Mouse (Mus musculus) spleen, postnatal 4 days (tissue): ENCODE results near the gene Rims4.

Experiments
- DNase-seq, 2 experiments: peaks; one replicate each; pipeline ENCODE4 v3.0.0; 2022; ENCODE audit warnings: low spot score in 2 of 2

Rims4 gene

DNA sequence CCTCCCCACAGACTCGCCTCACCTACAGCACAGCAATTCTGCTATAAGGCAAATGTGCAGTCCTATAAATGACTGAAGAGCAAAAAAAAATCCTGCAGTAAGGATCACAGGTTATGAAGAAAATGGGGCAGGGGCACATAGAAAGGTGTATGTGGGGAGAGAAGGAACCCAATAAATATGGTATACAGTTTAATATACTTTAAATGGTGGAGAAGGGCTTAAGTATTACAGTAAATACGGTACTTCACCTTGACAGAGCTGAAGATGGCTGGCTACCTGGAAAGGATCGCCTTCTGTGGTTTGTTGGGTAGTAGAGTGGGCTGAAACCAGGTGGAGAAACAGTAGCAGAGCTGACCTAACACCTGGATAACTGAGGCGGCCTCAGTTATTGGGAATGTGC lies 47.2 kb downstream of the Rims4 start:
- DNase-seq = no peak

DNA sequence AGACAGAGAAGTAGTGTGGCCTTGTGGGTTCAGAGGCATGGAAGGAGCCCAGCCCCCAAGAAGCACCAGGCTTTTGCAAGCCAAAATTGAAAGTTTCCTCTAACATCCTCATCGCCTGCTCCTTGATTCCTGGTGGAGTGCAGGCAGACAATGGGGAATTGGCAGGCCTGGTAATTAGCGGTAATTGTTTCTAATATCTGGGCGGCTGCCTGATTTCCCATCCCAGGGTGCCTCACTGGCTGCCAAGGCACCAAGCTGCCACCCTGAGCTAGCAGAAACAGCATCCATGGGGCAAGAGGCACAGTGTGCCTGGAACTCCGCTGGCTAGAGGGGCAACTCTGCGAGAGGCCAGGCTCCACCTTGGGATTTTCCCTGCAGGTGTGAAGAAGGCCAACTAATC lies 48.7 kb downstream of the Rims4 start:
- no peak for DNase-seq

DNA sequence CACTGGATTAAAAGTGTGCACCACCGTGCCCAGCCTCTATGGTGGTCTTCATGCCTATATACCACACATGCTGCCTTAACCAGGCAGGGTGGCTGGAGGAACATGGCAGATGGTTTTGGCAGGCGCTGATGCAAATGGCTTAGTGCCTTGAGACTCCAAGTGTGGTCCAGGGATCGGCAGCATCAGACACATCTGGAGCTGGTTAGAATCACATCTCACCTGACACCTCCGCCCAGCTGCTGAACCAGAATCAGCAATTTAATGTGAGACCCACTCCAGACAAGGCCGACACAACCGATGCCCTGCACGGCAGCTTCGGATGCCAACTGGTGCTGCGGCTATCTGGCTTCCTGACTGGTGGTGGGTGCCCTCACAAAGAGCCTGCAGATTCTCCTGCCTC lies 52.4 kb downstream of the Rims4 start:
- no peak for DNase-seq

DNA sequence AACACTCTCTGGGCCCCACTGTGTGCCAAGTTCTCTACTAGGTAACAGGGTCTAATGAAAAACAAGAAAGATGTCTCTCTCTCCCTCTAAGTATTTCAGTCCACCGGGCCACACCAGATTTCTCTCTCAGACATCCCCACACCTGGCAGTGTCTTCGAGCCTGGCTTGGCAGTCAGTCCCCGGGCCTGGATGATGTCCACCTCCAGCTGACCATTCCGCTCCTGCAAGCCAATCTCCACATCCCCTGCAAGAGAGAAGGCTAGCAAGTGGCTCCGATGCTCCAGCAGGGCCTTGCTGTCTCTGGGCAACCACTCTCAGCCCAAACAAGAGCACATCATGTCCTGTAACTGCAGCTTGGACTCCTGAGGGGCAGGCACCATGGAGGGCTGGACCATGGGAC lies 53.2 kb downstream of the Rims4 start:
- no peak for DNase-seq

DNA sequence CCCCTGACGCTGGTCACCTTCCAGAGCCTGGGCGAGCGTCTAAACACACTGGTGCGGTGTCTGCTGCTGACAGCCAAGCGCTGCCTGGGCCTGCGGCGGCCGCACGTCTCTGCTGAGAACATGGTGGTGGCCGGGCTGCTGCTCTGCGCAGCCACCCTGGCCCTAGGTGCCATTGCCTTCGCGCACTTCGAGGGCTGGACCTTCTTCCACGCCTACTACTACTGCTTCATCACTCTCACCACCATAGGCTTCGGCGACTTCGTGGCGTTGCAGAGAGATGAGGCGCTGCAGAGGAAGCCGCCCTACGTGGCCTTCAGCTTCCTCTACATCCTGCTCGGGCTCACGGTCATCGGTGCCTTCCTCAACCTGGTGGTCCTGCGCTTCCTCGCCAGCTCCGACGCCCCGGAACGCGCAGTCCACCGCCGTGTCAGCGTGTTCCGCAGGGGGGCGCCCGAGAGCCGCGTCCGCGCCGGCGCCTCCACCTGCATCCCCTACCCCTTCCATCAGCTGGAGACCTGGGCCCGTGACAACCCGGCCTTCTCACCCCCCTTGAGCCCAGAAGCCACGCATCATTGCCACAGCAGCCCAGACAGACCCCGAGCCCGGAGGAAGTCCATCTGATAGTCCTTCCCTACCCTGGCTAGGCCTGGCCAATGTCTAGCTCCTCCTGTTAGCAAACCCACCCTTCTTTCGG lies 60.1 kb downstream of the Rims4 start:
- peak in 1 of 2 experiments; percentile 79 for DNase-seq

DNA sequence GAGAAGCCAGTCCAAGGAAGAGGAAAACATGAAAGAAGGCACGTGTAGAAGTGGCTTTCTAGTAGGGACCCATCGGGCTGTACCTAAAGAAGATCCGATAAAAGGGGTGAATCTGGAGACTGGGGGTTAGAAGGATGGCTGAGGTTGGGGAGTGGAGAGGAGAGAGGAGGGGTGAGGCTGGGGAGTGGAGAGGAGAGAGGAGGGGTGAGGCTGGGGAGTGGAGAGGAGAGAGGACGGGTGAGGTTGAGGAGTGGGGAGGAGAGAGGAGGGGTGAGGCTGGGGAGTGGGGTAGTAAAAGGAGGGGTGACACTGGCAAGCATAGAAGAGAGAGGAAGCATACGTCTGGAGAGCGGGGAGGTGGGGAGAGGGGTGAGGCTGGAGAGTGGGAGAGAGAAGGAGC lies 61.2 kb downstream of the Rims4 start:
- DNase-seq = no peak

DNA sequence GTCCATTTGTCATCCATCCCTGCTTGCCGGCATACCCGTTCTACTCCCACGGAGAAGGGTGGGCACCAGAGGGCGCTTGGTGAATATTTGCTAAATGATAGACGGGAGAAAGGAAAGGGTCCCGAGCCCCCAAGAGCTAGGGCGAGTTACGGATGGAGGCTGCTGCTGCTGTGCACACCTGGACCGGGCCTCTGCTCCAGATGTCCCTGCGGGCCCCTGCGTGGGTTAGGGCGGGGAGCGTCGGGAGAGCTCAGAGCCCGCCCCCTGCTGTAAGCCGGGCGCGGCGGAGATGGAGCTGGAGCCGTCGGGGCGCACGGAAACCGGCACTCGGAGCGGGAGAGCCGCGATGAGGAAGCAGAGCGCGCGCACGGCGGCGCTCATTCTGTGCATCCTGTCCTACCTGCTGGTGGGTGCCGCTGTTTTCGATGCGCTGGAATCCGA lies 65.0 kb downstream of the Rims4 start, which contains the start of gene Kcnk15:
TSS of gene Kcnk15 (plus strand) at position 191 of the 441 bp plus-strand sequence.
- no peak for DNase-seq

DNA sequence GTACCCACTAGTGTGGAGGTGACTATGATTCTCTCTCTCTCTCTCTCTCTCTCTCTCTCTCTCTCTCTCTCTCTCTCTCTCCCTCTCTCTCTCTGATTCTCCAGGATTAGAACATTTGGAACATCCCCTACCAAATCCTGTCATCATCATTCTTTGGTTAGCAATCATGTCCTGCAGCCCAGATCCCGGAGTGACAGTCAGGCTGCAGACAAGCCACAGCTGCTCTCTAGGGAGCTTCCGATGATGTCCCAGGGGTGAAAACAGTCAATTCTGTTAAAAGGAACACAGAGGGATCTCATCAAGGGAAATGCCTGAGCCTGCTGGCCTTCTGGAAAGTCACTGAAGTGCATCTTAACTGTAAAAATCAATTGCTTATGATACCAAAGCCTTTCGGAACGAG lies 76.4 kb downstream of the Rims4 start:
- no peak for DNase-seq

DNA sequence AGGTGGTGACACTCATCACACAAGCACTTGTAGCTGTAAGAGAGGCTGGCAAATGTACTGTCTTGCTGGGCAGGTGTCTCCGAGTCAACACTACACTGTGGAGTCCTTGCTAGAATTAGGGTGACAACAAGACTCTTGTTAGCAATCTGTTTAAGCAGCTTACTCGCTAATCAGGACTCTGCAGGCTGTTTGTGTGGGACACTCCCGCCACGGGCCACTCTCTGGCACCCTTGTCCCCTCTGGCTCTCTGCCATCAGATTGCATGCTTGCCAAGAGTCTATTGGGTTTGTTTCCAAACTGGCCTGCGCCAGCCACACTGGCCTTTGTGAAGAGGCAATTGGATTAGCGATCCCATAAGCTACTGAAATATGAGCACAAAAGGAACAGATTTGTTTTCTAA lies 79.0 kb downstream of the Rims4 start:
- DNase-seq = no peak

DNA sequence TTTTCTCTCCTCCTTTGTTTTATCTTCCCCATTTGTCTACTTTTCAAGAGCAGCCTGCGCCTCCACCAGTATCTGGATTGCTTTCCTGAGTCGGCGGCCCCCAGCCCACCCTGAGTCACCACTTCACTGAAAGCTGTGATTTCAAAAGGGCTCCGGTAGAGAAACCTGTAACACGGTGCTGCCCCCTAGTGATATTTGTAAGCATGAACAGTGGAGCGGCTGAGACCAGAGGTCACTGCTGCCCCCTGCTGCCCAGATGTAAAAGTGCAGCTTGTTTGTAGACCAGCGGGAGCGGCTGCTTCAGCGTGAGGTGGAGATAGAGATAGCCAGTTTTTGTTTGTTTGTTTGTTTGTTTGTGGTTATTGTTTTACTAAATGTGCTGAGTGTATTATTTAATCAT lies 80.4 kb downstream of the Rims4 start:
- peak; percentile 63 to 87 for DNase-seq

DNA sequence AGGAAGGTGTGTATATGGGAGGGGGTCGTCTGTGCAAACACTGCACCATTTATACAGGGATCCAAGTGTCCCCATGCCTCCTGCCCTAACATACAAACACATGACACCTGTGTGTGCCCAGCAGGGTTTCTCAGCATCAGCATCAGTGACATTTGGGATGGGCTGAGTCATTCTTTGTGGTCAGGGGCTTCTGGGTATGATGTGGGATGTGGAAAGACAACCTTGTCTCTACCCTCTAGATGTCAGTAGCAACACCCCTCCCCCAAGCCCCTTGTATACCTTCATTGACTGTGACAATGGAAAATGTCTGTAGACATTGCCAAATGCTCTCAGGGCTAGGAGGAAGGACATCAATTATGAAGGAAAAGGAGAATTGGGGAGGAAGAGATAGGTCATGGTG lies 87.3 kb downstream of the Rims4 start:
- DNase-seq = no peak

DNA sequence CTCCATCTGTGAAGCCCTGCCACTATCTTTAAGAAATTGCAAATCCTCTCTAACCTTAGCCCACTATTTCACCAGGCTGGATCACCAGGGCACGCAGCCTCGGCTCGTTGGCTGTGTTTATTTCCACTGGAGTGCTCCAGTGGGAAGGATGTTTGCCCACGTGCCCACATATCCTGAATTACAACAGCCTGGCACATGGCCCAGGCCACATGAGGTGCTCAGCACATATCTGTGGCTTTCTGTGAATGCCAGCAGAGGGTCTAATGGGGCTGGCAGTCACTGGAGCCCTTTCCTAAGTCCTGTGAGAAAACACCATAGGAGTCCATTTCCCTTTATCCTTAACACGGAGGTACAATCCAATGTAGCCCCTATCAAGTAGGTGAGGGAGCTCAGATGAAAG lies 92.0 kb downstream of the Rims4 start:
- no peak for DNase-seq

DNA sequence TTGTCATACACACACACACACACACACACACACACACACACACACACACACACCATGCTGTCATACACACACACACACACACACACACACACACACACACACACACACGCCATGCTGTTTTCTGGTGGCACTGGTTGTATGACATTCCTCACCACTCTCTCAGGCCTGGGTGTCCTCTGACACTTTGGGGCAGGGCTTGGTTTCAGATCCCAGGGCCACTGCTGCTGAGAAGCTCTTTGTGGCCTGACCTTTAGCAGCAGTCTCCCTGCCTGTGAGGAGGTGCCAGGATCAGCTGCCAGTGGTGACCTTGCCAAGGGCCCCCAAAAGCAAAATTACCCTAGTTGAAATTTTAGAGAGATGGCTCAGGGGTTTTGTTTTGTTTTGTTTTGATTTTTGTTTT lies 92.6 kb downstream of the Rims4 start:
- DNase-seq = no peak

DNA sequence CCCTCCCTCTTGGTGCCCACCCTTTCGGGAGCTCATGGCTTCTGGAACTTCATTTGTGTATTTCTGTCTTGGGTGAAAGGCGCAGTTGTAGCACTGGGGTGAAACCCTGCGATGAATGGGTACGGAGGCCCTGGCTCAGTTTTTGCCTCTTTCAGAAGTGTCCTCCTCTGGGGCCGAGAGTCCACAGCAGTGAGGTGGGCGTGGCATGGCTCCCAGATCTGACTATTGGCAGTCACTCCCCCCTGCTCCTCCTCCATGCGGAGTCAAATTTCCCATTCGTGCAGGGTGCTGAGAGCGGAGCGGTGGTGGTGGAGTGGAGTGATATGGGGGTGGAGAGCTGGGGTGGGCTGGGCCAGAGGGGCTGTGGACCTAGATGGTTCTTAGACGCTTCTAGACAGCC lies 94.7 kb downstream of the Rims4 start:
- DNase-seq = no peak

DNA sequence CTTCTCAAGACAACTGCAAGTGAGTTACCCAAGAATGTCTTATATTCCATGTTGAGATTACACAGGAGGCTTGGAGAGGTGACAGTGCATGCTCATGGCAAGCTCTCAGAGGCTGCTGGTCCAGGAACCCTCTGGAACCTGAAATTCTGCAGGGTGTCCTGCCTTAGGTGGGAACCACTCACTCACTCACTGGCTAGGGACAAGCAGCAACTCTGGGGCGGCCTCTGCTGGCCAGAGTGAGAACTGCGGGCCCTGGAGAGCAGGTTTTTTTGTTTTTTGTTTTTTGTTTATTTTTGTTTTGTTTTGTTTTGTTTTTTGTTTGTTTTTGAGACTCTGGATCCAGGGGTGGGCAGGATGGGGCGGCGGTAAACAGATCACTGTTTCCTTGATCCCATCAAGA lies 95.2 kb downstream of the Rims4 start:
- peak; percentile 23 to 78 for DNase-seq

DNA sequence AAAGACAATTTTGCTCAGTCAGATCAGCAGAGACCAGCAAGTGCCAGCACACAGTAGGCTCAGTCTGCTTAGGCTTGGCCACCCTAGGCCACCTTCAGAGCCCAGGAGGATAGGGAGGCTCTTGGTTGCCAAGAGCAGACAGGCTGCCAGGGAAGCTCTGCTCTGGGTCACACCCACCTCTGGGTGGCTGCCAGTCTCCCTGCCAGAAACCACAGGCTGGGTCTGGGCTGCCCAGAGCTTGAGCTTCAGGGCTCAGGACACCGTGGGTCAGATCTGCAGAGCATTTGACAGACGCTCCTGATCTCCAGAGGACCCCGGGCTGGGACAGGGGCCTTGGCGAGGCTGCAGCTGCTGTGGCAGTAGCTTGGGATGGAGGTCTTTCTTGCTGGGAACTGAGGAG lies 97.9 kb downstream of the Rims4 start, which contains the start of gene Ccn5:
TSS of gene Ccn5 (plus strand) at position 255 of the 400 bp plus-strand sequence.
- no peak for DNase-seq

DNA sequence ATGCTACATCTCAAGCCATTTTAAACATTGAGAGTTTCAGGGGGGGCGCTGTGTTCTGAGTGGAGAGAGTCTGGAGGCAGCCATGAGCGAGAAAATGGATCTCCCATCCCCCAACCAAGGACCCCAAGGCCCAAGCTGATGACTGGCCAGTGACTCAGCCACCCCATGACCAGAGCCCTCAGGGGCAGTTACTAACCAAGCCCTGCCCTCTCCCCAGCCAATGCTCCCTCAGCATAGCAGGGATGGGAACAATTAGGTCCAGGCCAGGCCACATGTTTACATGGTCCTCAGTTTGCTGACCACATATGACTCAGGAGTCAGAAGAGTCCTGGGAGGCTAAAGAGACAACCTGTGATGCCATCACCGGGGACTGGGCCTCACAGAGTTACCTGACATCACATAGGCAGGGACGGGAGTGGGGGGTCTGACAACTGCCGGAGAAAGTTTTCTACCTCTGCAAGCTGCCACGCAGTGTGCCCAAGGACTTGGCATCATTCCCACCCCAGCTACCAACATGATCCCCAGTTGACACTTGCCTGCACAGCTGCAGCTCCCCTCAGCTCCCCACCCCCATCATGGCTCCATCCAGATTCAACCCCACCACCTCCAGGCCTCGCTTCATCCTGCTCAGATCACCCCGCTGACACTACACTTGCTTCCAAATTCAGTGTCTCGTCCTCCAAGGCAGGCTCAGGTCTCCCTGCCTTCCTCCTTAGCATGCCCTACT lies 103.6 kb downstream of the Rims4 start:
- no peak for DNase-seq

DNA sequence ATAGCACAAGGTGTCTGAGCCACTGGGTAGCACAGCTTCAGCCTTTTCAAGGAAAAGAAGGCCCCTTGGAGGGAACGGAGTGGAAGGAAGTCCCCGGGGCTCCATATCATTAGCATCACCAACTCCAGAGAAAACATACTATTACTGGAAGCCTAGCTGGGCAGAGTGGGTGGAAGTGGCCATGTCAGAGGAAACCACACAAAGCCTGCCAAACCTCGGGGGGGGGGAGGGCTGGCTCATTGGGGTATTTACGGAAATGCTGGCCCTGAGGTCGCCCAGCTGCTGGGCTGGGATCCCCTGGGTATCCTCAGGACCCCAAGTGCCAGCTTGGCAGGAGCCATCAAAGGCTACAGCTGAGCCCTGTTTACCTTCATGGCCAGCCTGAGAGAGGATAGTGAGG lies 105.4 kb downstream of the Rims4 start:
- DNase-seq = no peak
